Mouse (Mus musculus): Measurements from ENCODE around the gene Nploc4. TPM values are rescaled to one million over a fixed set of nuclear protein-coding genes. Genes with fewer than 3 reads are reported as not detected.
A peak's percentile ranks its signal among the peaks of the same experiment; 100 is the strongest.

Nploc4 gene
- 10 to 100 TPM; 64.1 to 70.1 TPM for total RNA-seq (2021)
- long read RNA-seq, experiment 1, full-length matches to known transcripts = 33 of 43 reads
- long read RNA-seq, experiment 1, partial matches to known transcripts = 3 of 43 reads
- long read RNA-seq, experiment 1, other reads (novel, unspliced or antisense) = 7 of 43 reads
- long read RNA-seq, experiment 2, full-length matches to known transcripts = 45 of 65 reads
- long read RNA-seq, experiment 2, partial matches to known transcripts = 6 of 65 reads
- long read RNA-seq, experiment 2, other reads (novel, unspliced or antisense) = 14 of 65 reads

- Histone ChIP-seq H3K27ac (peak within 1 kb of the TSS; percentile 96), H3K4me3 (peak within 1 kb of the TSS; percentile 97)
- peak; percentile 51 for TF ChIP-seq CTCF (conservative IDR thresholded peaks at IDR 0.05)
- DNase-seq (ENCODE audit: low spot score in 2 of 2) = peak; percentile 82 to 87
These were observed at the start of gene Nploc4 for GRCm38 (mm10) chr11:120437152-120437856. Gene Nploc4, minus strand, starts transcription at chr11:120437708.

- Histone ChIP-seq H3K4me3 (peak overlapping the region; percentile 99), H3K27ac (peak overlapping the region; percentile 95)
- no peak for DNase-seq (ENCODE audit: low spot score in 2 of 2)
- TF ChIP-seq CTCF (conservative IDR thresholded peaks at IDR 0.05) = no peak
These were observed 47.7 kb upstream of the Nploc4 start for GRCm38 (mm10) chr11:120485251-120485650.

- no peak for TF ChIP-seq CTCF (conservative IDR thresholded peaks at IDR 0.05)
- DNase-seq (ENCODE audit: low spot score in 2 of 2) = peak; percentile 89 to 90
These were observed 46.9 kb upstream of the Nploc4 start, which contains the start of gene Mrpl12 for GRCm38 (mm10) chr11:120484265-120484981. Gene Mrpl12, plus strand, starts transcription at chr11:120484613.

GRCm38 (mm10) chr11:120483448-120483934 lies 46.0 kb upstream of the Nploc4 start:
- Histone ChIP-seq H3K4me3 (no peak overlapping the region), H3K27ac (0 out of 2 replicates have a peak overlapping the region, but pooled peaks have one; percentile 95)
- DNase-seq (ENCODE audit: low spot score in 2 of 2) = no peak
- TF ChIP-seq CTCF (conservative IDR thresholded peaks at IDR 0.05) = no peak

More at GRCm38 (mm10) chr11:120484265-120484981, 46.9 kb upstream of the Nploc4 start, which contains the start of gene Mrpl12:
- Histone ChIP-seq H3K4me3 (peak within 1 kb of the TSS; percentile 99), H3K27ac (peak within 1 kb of the TSS; percentile 95)

GRCm38 (mm10) chr11:120472052-120472451 lies 34.5 kb upstream of the Nploc4 start:
- Histone ChIP-seq H3K4me3 (no peak overlapping the region), H3K27ac (no peak overlapping the region)
- no peak for TF ChIP-seq CTCF (conservative IDR thresholded peaks at IDR 0.05)
- DNase-seq (ENCODE audit: low spot score in 2 of 2) = no peak

GRCm38 (mm10) chr11:120467736-120468092 lies 30.2 kb upstream of the Nploc4 start:
- TF ChIP-seq CTCF (conservative IDR thresholded peaks at IDR 0.05) = no peak
- DNase-seq (ENCODE audit: low spot score in 2 of 2) = no peak
- Histone ChIP-seq H3K4me3 (peak overlapping the region; percentile 84), H3K27ac (peak overlapping the region; percentile 87)

- TF ChIP-seq CTCF (conservative IDR thresholded peaks at IDR 0.05) = no peak
- Histone ChIP-seq H3K4me3 (peak within 1 kb of the TSS; percentile 84), H3K27ac (peak within 1 kb of the TSS; percentile 91)
- peak; percentile 92 to 96 for DNase-seq (ENCODE audit: low spot score in 2 of 2)
These were observed 29.7 kb upstream of the Nploc4 start, which contains the start of gene Arl16 for GRCm38 (mm10) chr11:120467051-120467735. Gene Arl16, minus strand, starts transcription at chr11:120467607.

- Histone ChIP-seq H3K27ac (no peak overlapping the region), H3K4me3 (no peak overlapping the region)
- DNase-seq (ENCODE audit: low spot score in 2 of 2) = no peak
- TF ChIP-seq CTCF (conservative IDR thresholded peaks at IDR 0.05) = no peak
These were observed 28.0 kb upstream of the Nploc4 start for GRCm38 (mm10) chr11:120465521-120465920.

- no peak for DNase-seq (ENCODE audit: low spot score in 2 of 2)
- Histone ChIP-seq H3K27ac (no peak overlapping the region), H3K4me3 (no peak overlapping the region)
- no peak for TF ChIP-seq CTCF (conservative IDR thresholded peaks at IDR 0.05)
These were observed 26.9 kb upstream of the Nploc4 start for GRCm38 (mm10) chr11:120464365-120464764.

- no peak for TF ChIP-seq CTCF (conservative IDR thresholded peaks at IDR 0.05)
- no peak overlapping the region for H3K27ac ChIP-seq
- DNase-seq (ENCODE audit: low spot score in 2 of 2) = no peak
- H3K4me3 ChIP-seq = no peak overlapping the region
These were observed 26.0 kb upstream of the Nploc4 start for GRCm38 (mm10) chr11:120463536-120463935.

GRCm38 (mm10) chr11:120458847-120459597 lies 21.5 kb upstream of the Nploc4 start:
- TF ChIP-seq CTCF (conservative IDR thresholded peaks at IDR 0.05) = peak; percentile 54
- H3K27ac ChIP-seq = peak overlapping the region; percentile 95; the same call in 1 of the 2 replicates
- H3K4me3 ChIP-seq = peak overlapping the region; percentile 77
- DNase-seq (ENCODE audit: low spot score in 2 of 2) = no peak

Data from layer of hippocampus, adult 2 months (tissue).